Mouse (Mus musculus): ENCODE measurements around the gene AU040320. TPM values are rescaled to one million over a fixed set of nuclear protein-coding genes. Genes with fewer than 3 reads are reported as not detected.

Gene AU040320
- polyA plus RNA-seq, 1 experiment from 2014 or later: 18.8 TPM

- Histone ChIP-seq H3K27me3 (replicated peaks; ENCODE audit: control insufficient read depth, insufficient read depth, low read length) (no peaks in the 10 kb centered on the region), H3K36me3 (ENCODE audit: control insufficient read depth, insufficient read depth, low read length) (peaks cover 28% of the 10 kb centered on the region; the same call in 1 of the 2 replicates), H3K4me1 (ENCODE audit: control insufficient read depth, insufficient read depth, low read length) (no peaks in the 10 kb centered on the region), H3K9me3 (ENCODE audit: control insufficient read depth, low read length) (no peaks in the 10 kb centered on the region), H3K9ac (ENCODE audit: low read depth, low read length) (no peak overlapping the region), H3K4me3 (ENCODE audit: low read depth, low read length) (no peak overlapping the region), H3K4me2 (ENCODE audit: low read depth, low read length) (no peak overlapping the region), H3K27ac (replicated peaks; ENCODE audit: low read depth, low read length) (no peak overlapping the region)
- ATAC-seq (ENCODE audit: low read depth) (no peak), DNase-seq (ENCODE audit: low spot score) (peak; percentile 32)
- WGBS: 71% methylated on average over 9 of the region's 9 CpGs
Observed at GRCm38 (mm10) chr4:126822891-126823882, 69.8 kb downstream of the AU040320 start.

- DNase-seq (ENCODE audit: low spot score) (no peak), ATAC-seq (ENCODE audit: low read depth) (no peak)
- Histone ChIP-seq H3K9ac (ENCODE audit: low read depth, low read length) (no peak overlapping the region), H3K27me3 (replicated peaks; ENCODE audit: control insufficient read depth, insufficient read depth, low read length) (no peaks in the 10 kb centered on the region), H3K4me1 (ENCODE audit: control insufficient read depth, insufficient read depth, low read length) (no peaks in the 10 kb centered on the region), H3K36me3 (ENCODE audit: control insufficient read depth, insufficient read depth, low read length) (peaks cover 32% of the 10 kb centered on the region), H3K9me3 (ENCODE audit: control insufficient read depth, low read length) (no peaks in the 10 kb centered on the region), H3K27ac (replicated peaks; ENCODE audit: low read depth, low read length) (no peak overlapping the region), H3K4me2 (ENCODE audit: low read depth, low read length) (no peak overlapping the region), H3K4me3 (ENCODE audit: low read depth, low read length) (no peak overlapping the region)
- 86% methylated on average over 5 of the region's 5 CpGs for WGBS
Observed at GRCm38 (mm10) chr4:126823917-126824316, 70.6 kb downstream of the AU040320 start.

- WGBS: 98% methylated on average over 5 of the region's 5 CpGs
- H3K27ac ChIP-seq (replicated peaks; ENCODE audit: low read depth, low read length): no peak overlapping the region
Observed at GRCm38 (mm10) chr4:126831122-126831521, 77.8 kb downstream of the AU040320 start.

GRCm38 (mm10) chr4:126838799-126839198 lies 85.5 kb downstream of the AU040320 start:
- 76% methylated on average over 7 of the region's 7 CpGs for WGBS

More at GRCm38 (mm10) chr4:126831122-126831521, 77.8 kb downstream of the AU040320 start:
- no peak overlapping the region for H3K4me2 ChIP-seq (ENCODE audit: low read depth, low read length)
- no peak overlapping the region for H3K4me3 ChIP-seq (ENCODE audit: low read depth, low read length)
- H3K36me3 ChIP-seq (ENCODE audit: control insufficient read depth, insufficient read depth, low read length): peaks cover 57% of the 10 kb centered on the region
- no peaks in the 10 kb centered on the region for H3K4me1 ChIP-seq (ENCODE audit: control insufficient read depth, insufficient read depth, low read length)
- no peaks in the 10 kb centered on the region for H3K27me3 ChIP-seq (replicated peaks; ENCODE audit: control insufficient read depth, insufficient read depth, low read length)
- DNase-seq (ENCODE audit: low spot score) (no peak), ATAC-seq (ENCODE audit: low read depth) (no peak)
- no peak overlapping the region for H3K9ac ChIP-seq (ENCODE audit: low read depth, low read length)
- no peaks in the 10 kb centered on the region for H3K9me3 ChIP-seq (ENCODE audit: control insufficient read depth, low read length)

GRCm38 (mm10) chr4:126839873-126840272 lies 86.5 kb downstream of the AU040320 start:
- 0 out of 2 replicates have a peak, but pooled peaks have one; percentile 26 for ATAC-seq (ENCODE audit: low read depth)
- WGBS: 10% methylated on average over 7 of the region's 7 CpGs
- no peaks in the 10 kb centered on the region for H3K9me3 ChIP-seq (ENCODE audit: control insufficient read depth, low read length)
- DNase-seq (ENCODE audit: low spot score): peak; percentile 83
- H3K4me2 ChIP-seq (ENCODE audit: low read depth, low read length): no peak overlapping the region
- no peak overlapping the region for H3K27ac ChIP-seq (replicated peaks; ENCODE audit: low read depth, low read length)
- peaks cover 52% of the 10 kb centered on the region for H3K36me3 ChIP-seq (ENCODE audit: control insufficient read depth, insufficient read depth, low read length)
- H3K4me3 ChIP-seq (ENCODE audit: low read depth, low read length): no peak overlapping the region
- H3K27me3 ChIP-seq (replicated peaks; ENCODE audit: control insufficient read depth, insufficient read depth, low read length): no peaks in the 10 kb centered on the region
- H3K9ac ChIP-seq (ENCODE audit: low read depth, low read length): no peak overlapping the region
- no peaks in the 10 kb centered on the region for H3K4me1 ChIP-seq (ENCODE audit: control insufficient read depth, insufficient read depth, low read length)

More at GRCm38 (mm10) chr4:126838799-126839198, 85.5 kb downstream of the AU040320 start:
- Histone ChIP-seq H3K4me3 (ENCODE audit: low read depth, low read length) (no peak overlapping the region), H3K4me2 (ENCODE audit: low read depth, low read length) (no peak overlapping the region), H3K4me1 (ENCODE audit: control insufficient read depth, insufficient read depth, low read length) (no peaks in the 10 kb centered on the region), H3K9ac (ENCODE audit: low read depth, low read length) (no peak overlapping the region), H3K27ac (replicated peaks; ENCODE audit: low read depth, low read length) (no peak overlapping the region), H3K9me3 (ENCODE audit: control insufficient read depth, low read length) (no peaks in the 10 kb centered on the region), H3K27me3 (replicated peaks; ENCODE audit: control insufficient read depth, insufficient read depth, low read length) (no peaks in the 10 kb centered on the region), H3K36me3 (ENCODE audit: control insufficient read depth, insufficient read depth, low read length) (peaks cover 55% of the 10 kb centered on the region)
- ATAC-seq (ENCODE audit: low read depth) (no peak), DNase-seq (ENCODE audit: low spot score) (no peak)

- Histone ChIP-seq H3K27me3 (replicated peaks; ENCODE audit: control insufficient read depth, insufficient read depth, low read length) (no peaks in the 10 kb centered on the region), H3K4me3 (ENCODE audit: low read depth, low read length) (no peak overlapping the region), H3K4me1 (ENCODE audit: control insufficient read depth, insufficient read depth, low read length) (no peaks in the 10 kb centered on the region), H3K36me3 (ENCODE audit: control insufficient read depth, insufficient read depth, low read length) (peaks cover 42% of the 10 kb centered on the region), H3K9me3 (ENCODE audit: control insufficient read depth, low read length) (no peaks in the 10 kb centered on the region), H3K4me2 (ENCODE audit: low read depth, low read length) (no peak overlapping the region), H3K9ac (ENCODE audit: low read depth, low read length) (no peak overlapping the region), H3K27ac (replicated peaks; ENCODE audit: low read depth, low read length) (no peak overlapping the region)
- WGBS: 88% methylated on average over 15 of the region's 15 CpGs
- no peak for ATAC-seq (ENCODE audit: low read depth)
- no peak for DNase-seq (ENCODE audit: low spot score)
Observed at GRCm38 (mm10) chr4:126840996-126841560, 87.7 kb downstream of the AU040320 start.

GRCm38 (mm10) chr4:126842911-126843310 lies 89.6 kb downstream of the AU040320 start:
- H3K27me3 ChIP-seq (replicated peaks; ENCODE audit: control insufficient read depth, insufficient read depth, low read length): no peaks in the 10 kb centered on the region
- H3K4me2 ChIP-seq (ENCODE audit: low read depth, low read length): no peak overlapping the region
- DNase-seq (ENCODE audit: low spot score) (no peak), ATAC-seq (ENCODE audit: low read depth) (no peak)
- no peak overlapping the region for H3K9ac ChIP-seq (ENCODE audit: low read depth, low read length)
- no peaks in the 10 kb centered on the region for H3K9me3 ChIP-seq (ENCODE audit: control insufficient read depth, low read length)
- no peaks in the 10 kb centered on the region for H3K4me1 ChIP-seq (ENCODE audit: control insufficient read depth, insufficient read depth, low read length)
- H3K27ac ChIP-seq (replicated peaks; ENCODE audit: low read depth, low read length): no peak overlapping the region
- 57% methylated on average over 3 of the region's 3 CpGs for WGBS
- H3K4me3 ChIP-seq (ENCODE audit: low read depth, low read length): no peak overlapping the region
- peaks cover 41% of the 10 kb centered on the region for H3K36me3 ChIP-seq (ENCODE audit: control insufficient read depth, insufficient read depth, low read length)

GRCm38 (mm10) chr4:126845664-126846063 lies 92.3 kb downstream of the AU040320 start:
- Histone ChIP-seq H3K4me2 (ENCODE audit: low read depth, low read length) (no peak overlapping the region), H3K27ac (replicated peaks; ENCODE audit: low read depth, low read length) (no peak overlapping the region), H3K36me3 (ENCODE audit: control insufficient read depth, insufficient read depth, low read length) (peaks cover 48% of the 10 kb centered on the region), H3K9ac (ENCODE audit: low read depth, low read length) (no peak overlapping the region), H3K4me1 (ENCODE audit: control insufficient read depth, insufficient read depth, low read length) (no peaks in the 10 kb centered on the region; the same call in 1 of the 2 replicates), H3K27me3 (replicated peaks; ENCODE audit: control insufficient read depth, insufficient read depth, low read length) (no peaks in the 10 kb centered on the region), H3K4me3 (ENCODE audit: low read depth, low read length) (no peak overlapping the region), H3K9me3 (ENCODE audit: control insufficient read depth, low read length) (no peaks in the 10 kb centered on the region)
- 84% methylated on average over 4 of the region's 4 CpGs for WGBS
- DNase-seq (ENCODE audit: low spot score) (no peak), ATAC-seq (ENCODE audit: low read depth) (no peak)
